In the genomic region with DNA sequence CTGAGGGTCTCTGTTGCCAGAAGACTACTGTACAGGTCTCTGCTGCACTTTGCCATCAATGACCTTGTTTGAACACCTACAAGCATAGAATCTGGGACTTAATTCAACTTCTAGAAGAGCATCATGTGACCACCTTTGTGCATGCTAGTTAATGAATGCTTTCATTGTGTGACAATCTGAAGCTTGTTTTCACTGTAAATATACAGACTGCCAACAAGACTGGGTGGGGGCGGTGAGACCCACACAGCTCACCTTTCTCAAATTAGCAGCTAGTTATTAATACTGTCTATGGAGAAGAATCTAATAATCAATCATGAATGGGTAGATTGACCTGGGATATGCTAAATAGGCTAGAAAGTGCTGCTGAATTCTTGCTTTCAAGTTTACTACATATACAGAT, we compare ENCODE assay signal across 27 mouse cellular contexts. TPM values are rescaled to one million over a fixed set of nuclear protein-coding genes. Genes with fewer than 3 reads are reported as not detected.
A peak's percentile ranks its signal among the peaks of the same experiment; 100 is the strongest.
DNase-seq lines count a peak whose midpoint lies in the region; ATAC-seq and TF ChIP-seq lines count a peak whose summit lies in the region.
"Had no signal": no experiment of that assay in that cellular context is flagged by ENCODE, and none has a peak within 500 bp of the region (broad histone marks: within the 10 kb centered on the region; RNA-seq: fewer than 3 reads in every experiment).

No protein-coding gene starts in this region.

- TF ChIP-seq CTCF in lung, adult 2 months (IDR thresholded peaks at IDR 0.05; ENCODE audit: insufficient read depth, low read length) = no peak

- no peaks in the 10 kb centered on the region for H3K36me3 ChIP-seq in stomach, embryonic 14.5 days (ENCODE audit: control insufficient read depth, insufficient read depth, low read length)
- H3K36me3 ChIP-seq in stomach, embryonic 16.5 days (ENCODE audit: control insufficient read depth, insufficient read depth, low read length) = no peaks in the 10 kb centered on the region
- H3K36me3 ChIP-seq: embryonic facial prominence, embryonic 10.5 days; embryonic facial prominence, embryonic 12.5 days; forebrain, embryonic 10.5 days; forebrain, embryonic 12.5 days; G1E had no signal

- H3K27me3 ChIP-seq in stomach, embryonic 14.5 days (ENCODE audit: control insufficient read depth, insufficient read depth, low read length) = no peaks in the 10 kb centered on the region
- no peaks in the 10 kb centered on the region for H3K27me3 ChIP-seq in stomach, embryonic 16.5 days (ENCODE audit: control insufficient read depth, insufficient read depth, low read length)
- H3K27me3 ChIP-seq: CH12.LX; embryonic facial prominence, embryonic 12.5 days; forebrain, embryonic 12.5 days had no signal

- H3K9ac ChIP-seq in stomach, embryonic 14.5 days (replicated peaks; ENCODE audit: low read depth, low read length) = no peak overlapping the region
- no peak overlapping the region for H3K9ac ChIP-seq in stomach, embryonic 16.5 days (ENCODE audit: low read length)
- H3K9ac ChIP-seq: embryonic facial prominence, embryonic 12.5 days; forebrain, embryonic 12.5 days had no signal

- 57% methylated on average over 1 of the region's 1 CpGs for WGBS in lung, adult 2 months
- WGBS in stomach, embryonic 14.5 days = 72% methylated on average over 1 of the region's 1 CpGs
- WGBS in stomach, embryonic 16.5 days = 67% methylated on average over 1 of the region's 1 CpGs

- no peak overlapping the region for H3K27ac ChIP-seq in stomach, embryonic 14.5 days (ENCODE audit: low read length)
- no peak overlapping the region for H3K27ac ChIP-seq in stomach, embryonic 16.5 days (ENCODE audit: low read length)
- H3K27ac ChIP-seq: embryonic facial prominence, embryonic 10.5 days; embryonic facial prominence, embryonic 12.5 days; forebrain, embryonic 10.5 days; forebrain, embryonic 12.5 days had no signal

- no peaks in the 10 kb centered on the region for H3K9me3 ChIP-seq in stomach, embryonic 14.5 days (ENCODE audit: control insufficient read depth, low read depth, low read length)
- H3K9me3 ChIP-seq in stomach, embryonic 16.5 days (replicated peaks; ENCODE audit: control insufficient read depth, low read length) = no peaks in the 10 kb centered on the region
- H3K9me3 ChIP-seq: embryonic facial prominence, embryonic 10.5 days; embryonic facial prominence, embryonic 12.5 days; forebrain, embryonic 10.5 days; forebrain, embryonic 12.5 days; G1E had no signal

- no peak overlapping the region for H3K4me2 ChIP-seq in stomach, embryonic 14.5 days (replicated peaks; ENCODE audit: low read depth, low read length)
- no peak overlapping the region for H3K4me2 ChIP-seq in stomach, embryonic 16.5 days (ENCODE audit: low read depth, low read length)
- H3K4me2 ChIP-seq: embryonic facial prominence, embryonic 12.5 days; forebrain, embryonic 12.5 days had no signal

- DNase-seq in lung, postnatal 25 days (ENCODE audit: low spot score) = peak; percentile 5
- no peak for DNase-seq in lung, adult 2 months
- DNase-seq in right cerebral cortex, postnatal 25 days = no peak
- DNase-seq: adrenal gland, adult 8-10 months; adrenal gland, postnatal 14 days; adrenal gland, postnatal 36 days; B cell, adult 2 months; cerebellum, adult 11-12 months; cerebellum, adult 2 months; cerebellum, adult 9-10 months; cerebellum, postnatal 10 days; cerebellum, postnatal 25 days had no signal

- 0 out of 2 replicates have a peak, but pooled peaks have one; percentile 46 for ATAC-seq in stomach, embryonic 14.5 days (ENCODE audit: insufficient number of reproducible peaks, insufficient read depth, low FRiP score, low read depth)
- ATAC-seq in stomach, embryonic 16.5 days (ENCODE audit: insufficient read depth, low FRiP score) = peak; percentile 50; the same call in 1 of the 2 replicates
- no peak for ATAC-seq in erythroid progenitor cell, adult 5-6 weeks (replicated peaks; ENCODE audit: low FRiP score, poor library complexity, severe bottlenecking)
- ATAC-seq: activated CD4-positive, CD25-positive, alpha-beta regulatory T cell, adult 4 months; CD4-positive, CD25-positive, alpha-beta regulatory T cell, adult 4 months; forebrain, embryonic 14.5 days; forebrain, embryonic 16.5 days; Patski had no signal

- TF ChIP-seq POLR2A in lung, adult 2 months (IDR thresholded peaks at IDR 0.05; ENCODE audit: borderline replicate concordance, extremely low read depth, low read depth, low read length) = no peak

- H3K4me1 ChIP-seq in lung, adult 2 months (ENCODE audit: control insufficient read depth, insufficient read depth, low read length) = no peaks in the 10 kb centered on the region
- H3K4me1 ChIP-seq in stomach, embryonic 14.5 days (ENCODE audit: control insufficient read depth, insufficient read depth, low read length) = no peaks in the 10 kb centered on the region
- H3K4me1 ChIP-seq in stomach, embryonic 16.5 days (ENCODE audit: control insufficient read depth, insufficient read depth, low read length) = no peaks in the 10 kb centered on the region
- H3K4me1 ChIP-seq: embryonic facial prominence, embryonic 10.5 days; embryonic facial prominence, embryonic 12.5 days; forebrain, embryonic 10.5 days; forebrain, embryonic 12.5 days had no signal

- no peak overlapping the region for H3K4me3 ChIP-seq in lung, adult 2 months (replicated peaks; ENCODE audit: extremely low read depth, low read depth, low read length)
- H3K4me3 ChIP-seq in stomach, embryonic 14.5 days (ENCODE audit: low read depth, low read length) = no peak overlapping the region
- H3K4me3 ChIP-seq in stomach, embryonic 16.5 days (replicated peaks; ENCODE audit: low read length) = no peak overlapping the region
- H3K4me3 ChIP-seq: embryonic facial prominence, embryonic 10.5 days; embryonic facial prominence, embryonic 12.5 days; forebrain, embryonic 10.5 days; forebrain, embryonic 12.5 days had no signal

RNA-seq across cellular contexts. Expression of a gene that starts 30.6 kb away (rescaled TPM):
- 0.02 and 2.1 TPM in 2 replicates for polyA plus RNA-seq in lung, adult 2 months (2012; rRNA removed)
- not detected in 2 replicates for polyA plus RNA-seq in stomach, embryonic 14.5 days (2014; fragmentation: Nextera tagmentation; extraction: Ambion mirVana)
- polyA plus RNA-seq in stomach, embryonic 16.5 days (2015; fragmentation: Nextera tagmentation; extraction: Ambion mirVana) = 1.2 and 1.6 TPM in 2 replicates
- not detected in 2 replicates for total RNA-seq in erythroid progenitor cell, adult 5-6 weeks (2015; ENCODE audit: low replicate concordance)
- total RNA-seq in erythroid progenitor cell, adult 5-6 weeks (2017; ENCODE audit: low replicate concordance) = not detected in 2 replicates
- total RNA-seq: adrenal gland, adult 18-20 months; adrenal gland, adult 8-10 months; adrenal gland, postnatal 14 days; adrenal gland, postnatal 36 days had no signal
- polyA plus RNA-seq: CD4-positive, CD25-positive, alpha-beta regulatory T cell, adult 4 months; embryonic facial prominence, embryonic 10.5 days; forebrain, embryonic 10.5 days; forebrain, embryonic 12.5 days; forebrain, embryonic 14.5 days; forebrain, embryonic 16.5 days; G1E; Patski had no signal
